Mouse (Mus musculus): ENCODE data around the gene Fgr. TPM values are rescaled to one million over a fixed set of nuclear protein-coding genes. Genes with fewer than 3 reads are reported as not detected.

The Fgr gene
- 4.3 TPM for total RNA-seq (2023)

GRCm38 (mm10) chr4:132973814-132974398 is at the start of gene Fgr:
Gene Fgr (plus strand): TSS chr4:132974095.

GRCm38 (mm10) chr4:133011028-133011820 is 37.3 kb downstream of the Fgr start, which contains the start of gene Ahdc1:
Gene Ahdc1 (plus strand): TSS chr4:133011260.

Other genes with a start within 250 kb of the Fgr start
- 2.2 TPM for gene Xkr8, start 241.5 kb upstream of the Fgr start, total RNA-seq (2023)
- gene Smpdl3b, start 216.8 kb upstream of the Fgr start, total RNA-seq (2023): 0.30 TPM
- gene Rpa2, start 205.8 kb upstream of the Fgr start, total RNA-seq (2023): 47.9 TPM
- 7.3 TPM for gene Themis2, start 177.7 kb upstream of the Fgr start, total RNA-seq (2023)
- 43.5 TPM for gene Ppp1r8, start 130.9 kb upstream of the Fgr start, total RNA-seq (2023)
- gene Stx12, start 89.6 kb upstream of the Fgr start, total RNA-seq (2023): 15.0 TPM
- gene Fam76a, start 51.5 kb upstream of the Fgr start, total RNA-seq (2023): 36.9 TPM
- gene Ahdc1, start 37.2 kb downstream of the Fgr start, total RNA-seq (2023): 63.1 TPM
- 290 TPM for gene Wasf2, start 156.4 kb downstream of the Fgr start, total RNA-seq (2023)
- gene Cd164l2, start 238.0 kb downstream of the Fgr start, total RNA-seq (2023): 2.5 TPM
- gene Gpr3, start 238.4 kb downstream of the Fgr start, total RNA-seq (2023): not detected